Mouse (Mus musculus) right cerebral cortex, adult 18-20 months (tissue): ENCODE data around the gene Tcea3.

ENCODE experiments used
- DNase-seq: peaks from one replicate; pipeline ENCODE4 v3.0.0; 2022; ENCODE audit warnings: mixed read lengths

Tcea3 gene

DNA sequence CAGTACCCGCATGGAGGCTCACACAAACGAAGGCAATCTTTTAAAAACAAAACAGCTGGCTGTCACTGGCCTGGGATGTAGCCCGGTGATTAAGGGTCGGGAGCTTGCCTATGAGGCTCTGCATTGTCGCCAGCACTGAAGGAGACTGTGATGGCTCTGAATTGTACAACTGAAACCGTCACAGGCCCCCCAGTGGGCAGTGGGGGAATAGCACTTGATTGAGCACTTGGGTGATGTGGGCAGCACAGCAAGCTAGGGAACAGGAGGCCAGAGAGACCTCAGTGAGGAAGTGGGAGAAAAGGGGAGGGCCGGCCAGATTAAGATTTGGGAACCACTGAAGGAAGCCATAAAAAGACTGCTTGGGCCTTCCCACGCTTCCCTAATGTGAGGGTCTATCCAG, 7.9 kb upstream of the Tcea3 start:
- DNase-seq: peak; percentile 78

DNA sequence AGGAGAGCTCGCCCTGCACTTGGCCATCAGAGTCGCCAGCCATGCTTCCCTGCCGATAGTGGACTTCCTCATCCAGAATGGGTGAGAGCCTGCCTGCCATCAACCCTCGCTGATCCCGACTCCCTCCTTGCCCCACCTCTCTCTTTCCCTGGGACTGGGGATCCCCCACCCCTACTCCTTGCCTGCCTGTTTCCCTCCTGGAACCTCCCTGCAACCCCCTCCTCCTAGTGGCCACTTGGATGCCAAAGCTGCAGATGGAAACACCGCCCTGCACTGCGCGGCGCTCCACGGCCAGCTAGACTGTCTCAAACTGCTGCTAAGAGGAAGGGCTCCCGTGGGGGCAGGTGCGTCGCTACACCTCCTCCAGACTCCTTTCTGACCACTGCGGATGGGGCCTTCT, 7.4 kb upstream of the Tcea3 start:
- no peak for DNase-seq

DNA sequence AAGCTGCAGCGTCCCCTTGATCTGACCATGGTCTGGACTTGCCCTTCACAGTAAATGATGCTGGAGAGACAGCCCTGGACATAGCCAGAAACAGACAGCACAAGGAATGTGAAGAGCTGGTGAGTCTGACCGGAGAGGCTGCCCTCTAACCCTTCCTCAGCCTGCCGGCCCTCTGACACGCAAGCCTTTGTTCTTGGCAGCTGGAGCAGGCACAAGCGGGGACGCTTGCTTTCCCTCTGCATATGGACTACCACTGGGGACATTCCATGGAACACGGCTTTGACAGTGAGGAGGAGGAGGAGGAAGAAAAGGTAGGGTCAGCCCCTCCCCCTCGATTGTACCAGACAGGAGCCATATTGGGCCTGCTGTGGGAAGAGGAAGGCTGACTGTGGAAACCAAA, 6.6 kb upstream of the Tcea3 start:
- no peak for DNase-seq

DNA sequence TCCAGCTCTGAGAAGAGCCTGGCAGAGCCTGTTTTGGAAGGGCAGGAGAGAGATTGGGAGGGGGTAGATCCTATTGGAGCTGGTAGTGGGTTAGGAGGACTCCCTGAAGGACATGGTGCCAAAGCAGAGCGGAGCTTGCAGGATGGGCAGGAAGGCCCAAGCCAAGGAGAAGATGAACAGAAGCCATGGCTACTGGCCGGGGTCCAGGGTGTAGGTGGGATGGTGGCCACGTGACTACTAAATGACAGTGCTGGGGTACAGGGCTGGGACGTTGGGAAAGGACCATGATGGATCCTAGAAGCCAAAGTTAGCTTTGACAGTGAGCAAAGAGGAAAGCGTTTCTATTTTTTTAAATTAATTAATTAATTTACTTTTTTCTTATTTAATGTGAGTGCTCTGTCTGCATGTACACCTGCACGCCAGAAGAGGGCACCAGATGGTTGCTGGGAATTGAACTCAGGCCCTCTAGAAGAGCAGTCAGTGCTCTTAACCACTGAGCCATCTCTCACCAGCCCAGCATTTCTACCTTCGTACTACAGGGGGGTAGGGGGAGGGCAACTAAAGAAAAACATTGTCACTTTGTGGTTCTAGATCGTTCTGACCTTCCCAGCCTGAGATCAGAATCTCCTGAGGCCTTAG, 5.3 kb upstream of the Tcea3 start:
- DNase-seq: no peak

DNA sequence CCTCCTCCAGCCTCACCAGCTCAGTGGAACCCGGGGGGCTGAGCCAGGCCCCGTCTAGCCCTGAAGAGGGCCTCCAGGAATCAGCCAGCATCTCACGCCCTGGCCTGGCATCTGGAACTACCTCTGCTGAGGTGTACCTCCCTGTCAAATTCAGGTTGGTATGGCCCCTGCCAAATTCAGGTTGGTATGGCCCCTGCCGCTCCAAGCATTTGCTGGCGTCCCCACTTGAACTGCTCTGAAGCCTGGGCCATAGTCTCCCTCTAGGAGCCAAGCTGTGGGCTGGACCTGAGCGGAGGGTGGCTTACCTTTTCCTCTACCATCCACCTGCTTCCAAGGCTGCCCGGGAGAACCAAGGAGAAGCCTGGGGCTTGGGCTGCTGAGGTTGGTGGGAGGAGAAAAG, 4.8 kb upstream of the Tcea3 start:
- no peak for DNase-seq

DNA sequence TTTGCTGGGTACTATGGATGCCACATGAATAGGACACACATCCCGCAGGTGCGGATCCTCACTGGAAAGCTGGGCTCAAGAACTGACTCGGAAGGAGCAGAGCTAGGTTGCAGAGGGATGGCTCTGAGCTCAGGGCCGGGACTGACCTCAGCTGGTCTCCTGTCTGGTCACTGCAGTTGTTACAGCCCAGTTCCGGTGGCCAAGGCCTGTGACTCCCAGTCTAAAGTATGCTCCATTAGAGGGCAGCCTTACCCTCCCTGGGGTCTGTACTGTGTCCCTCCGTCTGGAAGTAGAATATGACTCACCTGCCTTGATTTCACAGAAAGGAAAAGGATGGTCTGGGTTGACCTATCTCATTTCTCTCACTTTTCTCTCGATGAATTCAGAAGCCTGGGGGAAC, 3.3 kb upstream of the Tcea3 start:
- no peak for DNase-seq

DNA sequence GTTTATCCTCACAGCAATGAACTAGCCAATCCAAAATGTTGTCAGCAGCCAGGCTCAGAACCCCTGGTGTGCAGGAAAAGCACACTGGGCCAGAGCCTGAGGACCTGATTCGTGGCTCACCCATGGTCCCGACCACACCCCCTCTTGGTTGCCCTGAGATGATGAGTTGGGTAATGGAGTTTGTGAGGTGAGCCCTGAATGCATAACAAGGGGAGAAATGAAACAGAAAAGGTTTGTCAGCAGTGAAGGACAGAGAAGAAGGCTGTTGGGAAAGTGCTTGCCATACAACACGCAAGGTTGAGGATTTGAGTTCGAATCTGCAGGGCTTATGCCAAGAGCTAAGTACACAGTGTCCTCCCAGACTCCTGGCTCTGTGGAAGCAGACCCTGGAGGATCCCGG, 1.8 kb upstream of the Tcea3 start:
- DNase-seq: no peak

DNA sequence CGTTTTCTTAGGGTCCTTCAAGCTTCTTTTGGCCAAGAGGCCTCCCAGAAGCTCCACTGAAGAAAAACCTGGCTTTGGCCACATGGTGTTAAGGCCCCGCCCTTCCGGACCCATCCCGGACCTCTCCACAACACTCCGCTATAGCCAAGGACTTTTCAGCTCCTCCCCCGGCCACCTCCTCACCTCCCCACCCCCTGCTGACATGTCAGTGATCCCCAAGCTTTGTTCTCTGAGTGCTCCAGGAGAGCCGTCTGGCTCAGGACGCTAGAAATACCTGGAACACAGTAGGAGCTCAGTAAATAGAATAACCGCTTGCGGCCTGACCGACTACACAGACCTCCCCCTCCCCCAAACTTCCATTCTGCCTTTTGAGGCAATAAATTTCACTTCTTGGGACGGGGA, 960 bp upstream of the Tcea3 start:
- no peak for DNase-seq

DNA sequence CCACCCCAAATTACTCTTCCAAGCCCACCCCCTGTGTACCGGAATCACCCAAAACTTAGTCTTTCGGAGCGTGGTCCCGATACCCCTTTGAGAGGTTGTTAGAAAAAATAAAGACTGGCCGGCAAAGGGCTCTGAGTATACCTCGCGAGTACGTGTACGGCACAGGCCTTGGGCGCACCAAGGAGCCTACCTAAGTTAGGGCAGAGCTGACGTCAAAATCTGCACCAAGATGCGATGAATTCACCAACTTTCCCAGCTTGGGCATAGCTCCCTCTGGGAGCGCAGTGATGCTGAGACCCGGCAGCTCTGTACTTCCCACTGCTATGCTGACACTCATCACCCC, 172 bp upstream of the Tcea3 start:
- no peak for DNase-seq

DNA sequence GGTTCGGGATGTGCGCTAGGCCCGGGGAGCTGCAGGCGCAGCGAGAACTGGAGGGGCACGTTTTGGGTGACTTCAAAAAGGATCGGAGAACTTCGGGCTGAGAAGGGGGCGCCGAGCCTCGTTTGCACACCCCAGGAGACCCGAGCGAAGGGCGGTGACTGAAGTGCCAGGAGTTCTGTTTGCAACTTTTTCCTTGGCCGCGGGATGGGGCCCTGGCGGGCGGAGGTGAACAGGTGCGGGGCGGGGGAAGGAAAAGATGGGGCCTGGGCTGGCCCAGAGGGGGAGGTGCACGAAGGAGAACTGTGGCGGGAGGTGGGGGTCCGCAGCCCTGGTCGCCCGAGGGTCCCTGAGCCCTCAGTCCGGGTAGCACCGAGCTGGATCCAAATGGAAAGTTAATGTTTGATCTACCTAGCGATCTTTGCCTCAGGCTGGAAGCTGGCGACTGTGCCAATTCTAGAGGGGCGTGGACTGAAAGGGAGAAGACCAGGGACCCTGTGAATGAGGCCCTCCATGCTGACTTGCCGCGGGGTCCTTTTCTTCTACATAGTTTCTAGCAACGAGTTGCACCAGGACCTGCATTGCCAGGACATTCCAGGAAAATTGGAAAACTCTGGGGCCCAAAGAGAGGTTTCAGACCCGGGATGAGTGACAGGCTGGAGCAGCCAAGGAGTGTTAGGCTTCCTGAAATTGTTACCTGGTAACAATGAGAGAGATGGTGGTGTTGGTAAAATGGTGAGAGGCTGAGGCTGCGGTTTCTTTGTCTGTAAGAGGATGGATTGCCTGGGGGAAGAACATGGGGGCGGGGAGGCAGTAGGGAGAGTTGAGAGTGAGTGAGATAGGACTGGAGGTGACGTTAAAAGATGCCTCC, 1.2 kb downstream of the Tcea3 start:
- DNase-seq: no peak

DNA sequence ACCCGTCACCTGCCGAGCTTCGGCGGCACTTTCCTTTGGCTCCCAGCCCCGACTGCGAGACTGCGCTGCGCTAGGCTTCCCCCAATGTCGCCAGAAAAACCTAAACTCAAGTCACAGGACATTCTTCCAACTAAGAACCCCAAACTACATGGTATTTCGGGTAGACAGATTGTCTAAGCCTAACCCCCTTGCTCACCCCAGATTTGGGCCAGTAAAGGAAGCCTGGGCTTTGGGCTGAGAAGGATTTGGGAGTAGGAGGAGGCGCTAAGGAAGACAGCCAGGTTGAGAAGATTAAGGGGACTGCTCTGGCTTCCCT, 1.8 kb downstream of the Tcea3 start:
- DNase-seq: no peak

DNA sequence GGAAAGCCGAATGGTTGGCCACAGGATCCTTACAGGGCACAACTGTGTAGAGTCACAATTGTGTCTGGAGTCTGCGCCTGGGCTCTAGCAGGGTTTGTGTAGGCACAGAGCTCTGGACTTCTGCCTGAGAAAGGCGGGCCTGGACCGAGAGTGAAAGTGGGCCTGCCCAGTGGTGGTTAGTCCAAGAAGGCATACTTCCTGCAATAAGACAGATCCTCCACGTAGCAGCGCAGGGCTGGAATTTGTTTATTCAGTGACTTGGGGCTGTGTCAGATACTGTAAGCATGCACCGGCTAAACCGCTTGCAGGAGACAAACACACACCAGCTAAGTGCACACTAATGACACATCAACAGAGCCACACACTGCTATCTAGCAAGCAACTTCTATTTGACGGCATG, 2.3 kb downstream of the Tcea3 start:
- DNase-seq: no peak

DNA sequence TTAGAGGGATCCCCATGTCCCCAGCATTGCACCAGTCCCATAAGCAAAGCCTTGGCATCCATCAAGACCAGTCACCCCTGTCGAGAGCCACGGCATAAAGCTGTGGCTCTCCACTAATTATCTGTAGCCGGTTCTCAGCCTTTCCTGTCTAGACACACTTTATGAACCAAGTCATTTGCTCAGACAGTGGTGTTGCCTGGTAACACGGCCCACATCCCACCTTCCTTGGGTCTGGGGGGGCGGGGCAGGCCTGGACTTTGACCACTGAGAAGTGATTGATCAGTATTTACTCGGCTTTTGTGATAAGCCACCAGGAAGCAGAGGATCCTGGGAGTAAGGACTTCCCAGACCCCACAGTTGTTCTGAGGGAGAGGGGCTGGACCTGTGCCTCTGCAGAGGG, 8.4 kb downstream of the Tcea3 start:
- no peak for DNase-seq

DNA sequence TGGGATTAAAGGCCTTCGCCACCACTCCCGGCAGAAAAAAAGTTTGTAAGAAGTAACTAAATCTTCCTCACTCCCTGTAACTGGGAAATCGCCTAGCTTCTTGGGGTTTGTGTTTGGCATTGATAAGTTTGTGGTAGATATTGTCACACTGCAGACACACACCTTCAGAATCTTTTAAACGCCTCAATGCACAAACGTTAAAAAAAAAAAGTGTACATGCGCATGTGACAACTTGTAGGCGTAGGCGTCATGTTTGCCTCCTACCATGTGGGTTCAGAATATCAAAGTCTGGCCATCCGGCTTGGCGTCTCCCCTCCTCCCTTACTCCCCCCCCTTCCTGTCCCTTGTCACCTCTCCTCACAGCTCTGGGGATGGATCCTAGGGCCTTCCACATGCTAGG, 9.2 kb downstream of the Tcea3 start:
- DNase-seq: no peak

DNA sequence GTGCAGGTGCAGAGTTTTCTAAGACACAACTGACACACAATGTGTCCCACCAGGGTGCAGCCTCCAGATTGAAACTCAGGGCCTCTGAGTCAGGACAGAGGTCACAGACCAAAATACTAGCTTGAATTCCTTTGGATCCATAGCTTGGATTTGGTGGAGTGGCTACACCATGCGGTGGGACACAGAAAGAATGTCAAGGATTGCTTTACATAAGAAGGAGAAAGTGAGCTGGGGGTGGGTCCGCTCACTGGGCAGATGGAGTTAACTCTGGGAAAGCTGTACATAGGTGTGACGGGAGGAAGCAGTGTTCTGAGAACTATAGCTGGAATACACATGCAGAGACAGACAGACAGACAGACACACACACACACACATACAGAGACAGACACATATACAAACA, 12.4 kb downstream of the Tcea3 start:
- DNase-seq: no peak

DNA sequence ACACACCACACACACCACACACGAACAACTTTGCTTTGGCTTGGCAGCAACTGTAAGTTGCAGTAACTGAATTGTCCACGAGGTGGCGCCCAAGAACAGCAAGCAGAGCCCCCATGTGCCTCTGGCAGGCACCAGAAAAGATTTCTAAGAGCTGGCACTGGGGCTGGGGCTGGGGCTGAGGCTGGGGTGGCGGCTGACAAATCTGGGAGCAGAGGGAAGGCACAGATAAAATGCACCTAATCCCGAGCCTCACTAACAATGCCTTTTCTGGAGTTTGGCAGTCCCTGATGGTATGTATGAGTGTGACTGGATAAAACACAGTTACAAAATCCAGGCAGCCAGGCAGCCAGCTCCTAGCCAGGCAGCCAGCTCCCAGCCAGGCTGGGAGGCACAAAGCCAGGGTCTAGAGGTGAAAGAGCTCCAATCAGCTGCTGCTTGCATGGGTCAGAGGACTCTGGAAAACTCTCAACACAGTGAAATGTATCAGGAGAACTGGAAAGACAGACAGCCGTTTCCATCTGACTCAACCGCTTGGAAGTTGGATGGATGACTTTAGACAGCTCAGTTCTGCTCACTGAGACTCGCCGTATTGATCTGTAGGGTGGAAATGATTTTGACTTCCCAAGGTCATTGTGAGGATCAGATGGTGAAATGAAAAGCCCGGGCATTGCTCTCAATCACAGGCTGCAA, 13.1 kb downstream of the Tcea3 start:
- DNase-seq: peak; percentile 55

DNA sequence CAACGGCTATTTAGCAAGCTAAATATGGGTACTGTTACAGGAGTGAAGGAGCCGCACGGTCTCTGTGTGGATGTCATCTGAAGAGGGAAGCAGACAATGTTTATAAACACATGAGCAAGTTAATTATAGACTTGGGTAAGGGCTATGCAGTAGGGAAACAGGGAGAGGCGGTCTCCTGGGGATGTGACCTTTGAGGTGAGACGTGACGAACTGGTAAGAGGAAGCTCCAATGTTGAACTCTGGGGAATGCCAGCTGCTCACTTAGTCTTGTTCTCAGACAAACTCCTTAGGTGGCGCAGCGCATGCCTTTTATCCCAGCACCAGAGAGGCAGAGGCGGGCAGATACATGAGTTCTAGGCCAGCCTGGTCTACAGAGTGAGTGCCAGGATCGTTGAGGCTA, 14.4 kb downstream of the Tcea3 start:
- DNase-seq: no peak

DNA sequence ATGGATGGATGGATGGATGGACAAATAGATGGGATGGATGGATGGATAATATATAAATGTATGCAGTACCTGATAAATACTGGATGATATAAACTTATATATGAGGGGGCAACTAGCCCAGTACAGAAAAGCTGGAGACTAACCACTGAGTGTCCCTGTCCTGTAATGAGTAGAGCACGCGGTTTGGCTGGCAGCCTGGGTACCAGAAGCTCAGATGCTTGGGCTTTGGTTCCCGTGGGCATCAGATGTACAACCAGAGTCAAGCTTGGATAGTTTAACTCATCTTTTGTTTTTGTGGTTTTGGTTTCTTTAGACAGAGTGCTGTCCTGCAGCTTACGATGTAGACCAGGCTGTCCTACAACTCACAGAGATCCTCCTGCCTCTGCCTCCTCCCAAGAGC, 16.0 kb downstream of the Tcea3 start:
- DNase-seq: no peak

DNA sequence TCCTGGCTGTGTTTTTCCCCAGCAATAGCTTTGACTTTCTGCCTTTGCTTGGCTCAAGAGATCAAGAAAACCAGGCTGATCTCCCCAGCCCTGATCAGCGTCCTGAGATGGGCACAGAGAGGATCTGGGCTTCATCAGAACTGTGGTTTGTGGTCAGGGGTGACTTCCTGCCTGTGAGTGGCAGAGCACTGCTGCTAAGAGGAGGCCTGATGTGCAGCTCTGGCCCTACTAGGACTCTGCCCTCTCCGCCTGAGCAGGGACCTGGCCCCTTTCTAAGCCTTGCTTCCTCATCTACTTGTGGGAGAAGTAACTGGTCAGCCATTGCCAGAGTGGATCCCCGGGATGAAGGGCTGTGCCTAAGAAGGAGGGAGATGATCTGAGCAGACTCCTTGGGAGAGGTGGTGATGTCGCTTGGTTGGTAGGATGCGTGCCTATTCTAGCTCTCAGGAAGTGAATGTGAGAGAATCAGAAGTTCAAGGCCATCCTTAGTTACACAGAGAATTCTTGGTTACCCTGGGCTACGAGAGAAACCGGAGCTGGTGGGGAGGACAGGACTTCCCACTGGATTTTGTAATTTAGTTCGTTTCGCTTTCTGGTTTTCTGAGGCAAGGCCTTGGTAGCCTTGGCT, 19.3 kb downstream of the Tcea3 start:
- DNase-seq: no peak

DNA sequence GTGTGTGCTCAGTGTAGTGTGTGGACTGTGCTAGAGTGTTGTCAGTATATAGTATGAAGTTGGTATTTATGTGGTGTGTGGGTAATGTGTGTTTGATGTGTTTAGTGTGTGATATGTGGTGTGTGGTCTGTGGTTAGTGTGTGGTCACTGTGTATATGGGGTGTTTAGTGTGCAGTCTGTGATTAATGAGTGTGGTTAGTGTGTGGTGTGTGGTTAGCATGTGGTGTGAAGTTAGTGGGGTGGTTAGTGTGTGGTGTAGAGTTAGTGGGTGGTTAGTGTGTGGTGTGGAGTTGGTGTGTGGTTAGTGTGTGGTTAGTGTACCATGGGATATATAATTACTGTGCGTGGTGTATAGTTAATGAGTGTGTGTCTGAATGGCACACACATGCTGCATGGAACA, 21.4 kb downstream of the Tcea3 start:
- DNase-seq: no peak

DNA sequence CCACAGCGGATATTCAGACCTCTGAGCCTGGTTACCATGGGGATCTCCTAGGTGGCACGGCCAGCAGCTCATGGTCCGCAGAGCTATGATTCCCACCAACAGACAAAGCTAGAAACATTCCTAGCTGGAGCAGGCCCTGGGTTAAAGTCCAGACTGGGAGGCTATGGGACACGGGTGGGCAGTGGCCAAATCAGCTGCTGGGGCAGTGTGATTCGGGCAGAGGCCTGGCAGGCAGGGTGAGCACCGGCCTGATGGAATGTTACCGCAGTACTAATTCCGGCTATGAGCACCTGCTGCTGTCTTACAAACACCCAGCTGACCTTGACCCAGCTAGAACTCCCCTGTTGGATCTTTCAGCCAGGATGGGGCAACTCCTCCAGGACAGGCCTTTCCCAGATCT, 23.1 kb downstream of the Tcea3 start:
- DNase-seq: no peak

DNA sequence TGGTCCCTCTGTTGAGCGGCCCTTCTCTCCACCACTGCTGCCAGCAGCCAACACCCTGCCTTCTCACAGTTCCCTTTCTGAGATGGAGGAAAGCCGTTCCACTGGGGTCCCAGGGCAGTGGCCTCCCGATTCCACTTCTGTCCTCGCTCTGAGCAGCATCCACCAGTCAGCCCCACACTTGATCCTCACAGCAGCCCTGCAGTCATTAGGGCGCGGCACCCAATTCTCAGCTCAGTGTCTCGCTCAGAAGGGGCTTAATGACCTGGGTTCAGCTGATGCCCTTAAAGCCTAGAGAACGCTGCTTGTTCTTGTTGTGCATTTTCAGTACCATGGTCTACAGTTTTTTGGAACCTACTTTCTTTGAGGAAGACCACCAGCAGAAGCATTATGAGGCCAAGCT, 33.6 kb downstream of the Tcea3 start:
- no peak for DNase-seq

DNA sequence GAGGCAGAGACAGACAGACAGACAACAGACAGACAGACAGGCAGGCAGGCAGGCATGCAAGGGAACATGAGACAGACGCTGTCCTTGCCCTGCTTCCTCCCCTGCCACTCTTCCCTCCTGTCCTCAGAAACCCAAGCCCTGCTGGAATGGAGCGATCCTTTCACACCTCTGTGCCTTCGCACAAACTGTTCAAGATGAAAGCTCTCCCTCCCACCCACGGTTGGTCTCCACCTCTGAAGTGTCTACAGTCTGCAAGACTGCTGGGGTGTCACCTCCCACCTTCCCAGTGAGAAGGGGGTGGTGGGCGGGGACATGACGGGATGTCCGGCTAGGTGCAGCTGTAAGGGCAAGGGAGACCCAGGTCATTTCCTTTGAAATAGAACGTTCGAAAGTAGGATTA, 34.1 kb downstream of the Tcea3 start:
- peak; percentile 83 for DNase-seq
